Mouse (Mus musculus): ENCODE measurements around the gene Agap1. TPM values are rescaled to one million over a fixed set of nuclear protein-coding genes. Genes with fewer than 3 reads are reported as not detected.

Gene Agap1
- polyA plus RNA-seq, 1 experiment from 2014 or later: 41.4 TPM

- peaks cover 56% of the 10 kb centered on the region for H3K27me3 ChIP-seq (ENCODE audit: control insufficient read depth, insufficient read depth, low read length)
- H3K36me3 ChIP-seq (ENCODE audit: control insufficient read depth, insufficient read depth, low read length): no peaks in the 10 kb centered on the region
- no peak overlapping the region for H3K9ac ChIP-seq (ENCODE audit: low read depth, low read length)
- H3K27ac ChIP-seq (ENCODE audit: low read depth, low read length): no peak overlapping the region
- under 1% methylated on average over 21 of the region's 21 CpGs for WGBS
- peak overlapping the region; percentile 16 for H3K4me3 ChIP-seq (ENCODE audit: low read depth, low read length)
- peaks cover 20% of the 10 kb centered on the region for H3K4me1 ChIP-seq (replicated peaks; ENCODE audit: control insufficient read depth, insufficient read depth, low read length)
- ATAC-seq (ENCODE audit: low FRiP score) (no peak), DNase-seq (ENCODE audit: low spot score) (peak; percentile 61)
- peak overlapping the region; percentile 33 for H3K4me2 ChIP-seq (replicated peaks; ENCODE audit: low read depth, low read length)
- H3K9me3 ChIP-seq (ENCODE audit: control insufficient read depth, low read length): no peaks in the 10 kb centered on the region
These were observed 479.2 kb downstream of the Agap1 start for GRCm38 (mm10) chr1:89933786-89934185.

DNA sequence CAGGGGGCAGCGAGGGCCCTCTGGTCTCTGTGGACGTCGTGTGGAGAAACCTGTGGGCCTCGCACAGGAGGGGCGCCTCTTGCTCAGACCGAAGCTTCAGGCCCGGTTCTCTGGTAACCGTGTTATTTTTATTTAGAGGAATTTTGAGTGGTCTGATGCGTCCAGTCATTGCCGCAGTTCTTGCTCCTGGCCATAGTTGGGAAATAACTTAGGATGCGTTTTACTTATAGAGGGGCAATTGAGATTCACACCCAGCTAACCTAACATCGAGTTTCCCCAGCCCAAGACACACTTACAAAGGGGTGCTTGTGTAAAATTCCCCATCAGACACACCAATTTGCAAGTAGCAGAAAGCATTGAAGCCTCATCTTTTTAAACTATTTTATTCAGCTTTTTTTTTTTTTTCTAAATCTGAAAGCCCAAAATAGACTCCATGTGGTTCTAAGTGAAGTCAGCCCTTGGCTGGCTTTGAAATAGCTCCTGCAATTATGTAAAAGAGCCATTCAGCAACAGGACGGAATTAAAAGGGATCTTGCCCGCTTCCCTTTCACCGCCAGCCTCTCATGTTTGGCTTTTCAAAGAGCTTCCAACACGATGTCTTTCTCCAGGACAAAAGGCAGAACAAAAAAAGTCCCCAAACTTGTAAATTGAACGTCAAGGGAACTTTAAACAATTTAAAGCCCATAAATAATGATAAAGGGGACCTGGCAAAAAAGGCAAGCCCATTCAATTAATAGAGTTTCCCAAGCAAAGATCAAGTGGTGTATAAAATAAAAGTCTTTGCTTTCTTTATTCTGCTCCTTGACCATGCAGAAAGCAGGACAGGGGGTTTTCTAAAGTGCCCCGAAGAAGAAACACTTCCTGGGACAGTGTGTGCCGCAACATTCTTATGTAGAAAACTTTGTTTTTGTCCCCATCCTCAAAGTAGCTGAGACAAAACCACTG is 480.0 kb downstream of the Agap1 start:
- Histone ChIP-seq H3K4me2 (replicated peaks; ENCODE audit: low read depth, low read length) (peak overlapping the region; percentile 33), H3K4me1 (replicated peaks; ENCODE audit: control insufficient read depth, insufficient read depth, low read length) (peaks cover 19% of the 10 kb centered on the region), H3K4me3 (ENCODE audit: low read depth, low read length) (peak overlapping the region; percentile 16)

GRCm38 (mm10) chr1:89935493-89936348 is 481.1 kb downstream of the Agap1 start:
- Histone ChIP-seq H3K4me3 (ENCODE audit: low read depth, low read length) (0 out of 2 replicates have a peak overlapping the region, but pooled peaks have one; percentile 4), H3K4me1 (replicated peaks; ENCODE audit: control insufficient read depth, insufficient read depth, low read length) (peaks cover 16% of the 10 kb centered on the region), H3K4me2 (replicated peaks; ENCODE audit: low read depth, low read length) (no peak overlapping the region), H3K27me3 (ENCODE audit: control insufficient read depth, insufficient read depth, low read length) (peaks cover 60% of the 10 kb centered on the region), H3K9me3 (ENCODE audit: control insufficient read depth, low read length) (no peaks in the 10 kb centered on the region), H3K27ac (ENCODE audit: low read depth, low read length) (no peak overlapping the region; the same call in 1 of the 2 replicates), H3K9ac (ENCODE audit: low read depth, low read length) (no peak overlapping the region), H3K36me3 (ENCODE audit: control insufficient read depth, insufficient read depth, low read length) (no peaks in the 10 kb centered on the region)
- DNase-seq (ENCODE audit: low spot score) (peak; percentile 57), ATAC-seq (ENCODE audit: low FRiP score) (no peak)
- WGBS: 1% methylated on average over 28 of the region's 29 CpGs

More for the DNA sequence above, 480.0 kb downstream of the Agap1 start:
- H3K36me3 ChIP-seq (ENCODE audit: control insufficient read depth, insufficient read depth, low read length): no peaks in the 10 kb centered on the region
- no peaks in the 10 kb centered on the region for H3K9me3 ChIP-seq (ENCODE audit: control insufficient read depth, low read length)
- DNase-seq (ENCODE audit: low spot score) (peak; percentile 62), ATAC-seq (ENCODE audit: low FRiP score) (no peak)
- H3K9ac ChIP-seq (ENCODE audit: low read depth, low read length): no peak overlapping the region
- H3K27ac ChIP-seq (ENCODE audit: low read depth, low read length): peak overlapping the region; percentile 58; the same call in 1 of the 2 replicates
- peaks cover 58% of the 10 kb centered on the region for H3K27me3 ChIP-seq (ENCODE audit: control insufficient read depth, insufficient read depth, low read length)
- 3% methylated on average over 19 of the region's 19 CpGs for WGBS

GRCm38 (mm10) chr1:89938884-89939595 is 484.4 kb downstream of the Agap1 start:
- Histone ChIP-seq H3K9me3 (ENCODE audit: control insufficient read depth, low read length) (no peaks in the 10 kb centered on the region), H3K36me3 (ENCODE audit: control insufficient read depth, insufficient read depth, low read length) (no peaks in the 10 kb centered on the region), H3K4me2 (replicated peaks; ENCODE audit: low read depth, low read length) (no peak overlapping the region), H3K4me3 (ENCODE audit: low read depth, low read length) (no peak overlapping the region), H3K27ac (ENCODE audit: low read depth, low read length) (no peak overlapping the region), H3K4me1 (replicated peaks; ENCODE audit: control insufficient read depth, insufficient read depth, low read length) (peaks cover 11% of the 10 kb centered on the region), H3K9ac (ENCODE audit: low read depth, low read length) (no peak overlapping the region), H3K27me3 (ENCODE audit: control insufficient read depth, insufficient read depth, low read length) (peaks cover 49% of the 10 kb centered on the region)
- no peak for ATAC-seq (ENCODE audit: low FRiP score)
- DNase-seq (ENCODE audit: low spot score): peak; percentile 52
- WGBS: 32% methylated on average over 16 of the region's 16 CpGs

DNA sequence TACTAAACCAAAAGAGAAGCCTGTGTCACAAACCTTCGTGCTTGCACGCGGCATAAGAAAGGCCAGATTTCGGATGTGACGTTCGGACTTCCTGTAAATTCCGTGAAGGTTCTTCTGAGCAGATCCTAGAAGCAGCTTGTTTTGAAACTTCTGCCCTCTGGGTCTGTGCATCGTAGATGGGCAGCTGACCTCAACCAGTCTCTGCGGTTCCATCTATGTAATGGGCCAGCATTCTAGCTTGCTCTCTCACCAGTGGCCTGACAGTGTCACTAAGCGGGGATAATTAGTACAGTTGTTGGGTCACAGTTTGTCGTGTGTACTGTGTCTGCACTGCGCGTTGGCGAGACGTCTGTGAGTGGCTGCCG is 485.0 kb downstream of the Agap1 start:
- Histone ChIP-seq H3K4me2 (replicated peaks; ENCODE audit: low read depth, low read length) (no peak overlapping the region), H3K9me3 (ENCODE audit: control insufficient read depth, low read length) (no peaks in the 10 kb centered on the region), H3K27me3 (ENCODE audit: control insufficient read depth, insufficient read depth, low read length) (peaks cover 50% of the 10 kb centered on the region), H3K27ac (ENCODE audit: low read depth, low read length) (no peak overlapping the region), H3K36me3 (ENCODE audit: control insufficient read depth, insufficient read depth, low read length) (no peaks in the 10 kb centered on the region), H3K9ac (ENCODE audit: low read depth, low read length) (no peak overlapping the region), H3K4me1 (replicated peaks; ENCODE audit: control insufficient read depth, insufficient read depth, low read length) (peaks cover 9% of the 10 kb centered on the region), H3K4me3 (ENCODE audit: low read depth, low read length) (no peak overlapping the region)
- DNase-seq (ENCODE audit: low spot score) (peak; percentile 22), ATAC-seq (ENCODE audit: low FRiP score) (no peak)
- 27% methylated on average over 16 of the region's 16 CpGs for WGBS

- Histone ChIP-seq H3K4me2 (replicated peaks; ENCODE audit: low read depth, low read length) (0 out of 2 replicates have a peak overlapping the region, but pooled peaks have one; percentile 8), H3K9ac (ENCODE audit: low read depth, low read length) (no peak overlapping the region), H3K27ac (ENCODE audit: low read depth, low read length) (no peak overlapping the region), H3K9me3 (ENCODE audit: control insufficient read depth, low read length) (no peaks in the 10 kb centered on the region), H3K4me1 (replicated peaks; ENCODE audit: control insufficient read depth, insufficient read depth, low read length) (peaks cover 9% of the 10 kb centered on the region), H3K27me3 (ENCODE audit: control insufficient read depth, insufficient read depth, low read length) (peaks cover 50% of the 10 kb centered on the region), H3K4me3 (ENCODE audit: low read depth, low read length) (no peak overlapping the region), H3K36me3 (ENCODE audit: control insufficient read depth, insufficient read depth, low read length) (no peaks in the 10 kb centered on the region)
- ATAC-seq (ENCODE audit: low FRiP score) (no peak; the same call in 1 of the 2 replicates), DNase-seq (ENCODE audit: low spot score) (peak; percentile 93)
- 4% methylated on average over 31 of the region's 34 CpGs for WGBS
These were observed 485.5 kb downstream of the Agap1 start for GRCm38 (mm10) chr1:89939981-89940726.

GRCm38 (mm10) chr1:89940961-89941524 is 486.4 kb downstream of the Agap1 start:
- Histone ChIP-seq H3K27me3 (ENCODE audit: control insufficient read depth, insufficient read depth, low read length) (peaks cover 48% of the 10 kb centered on the region), H3K4me3 (ENCODE audit: low read depth, low read length) (0 out of 2 replicates have a peak overlapping the region, but pooled peaks have one; percentile 34), H3K36me3 (ENCODE audit: control insufficient read depth, insufficient read depth, low read length) (no peaks in the 10 kb centered on the region), H3K4me2 (replicated peaks; ENCODE audit: low read depth, low read length) (peak overlapping the region; percentile 92; the same call in 1 of the 2 replicates), H3K9me3 (ENCODE audit: control insufficient read depth, low read length) (no peaks in the 10 kb centered on the region), H3K9ac (ENCODE audit: low read depth, low read length) (no peak overlapping the region), H3K27ac (ENCODE audit: low read depth, low read length) (no peak overlapping the region; the same call in 1 of the 2 replicates), H3K4me1 (replicated peaks; ENCODE audit: control insufficient read depth, insufficient read depth, low read length) (peaks cover 3% of the 10 kb centered on the region)
- ATAC-seq (ENCODE audit: low FRiP score) (no peak), DNase-seq (ENCODE audit: low spot score) (peak; percentile 48)
- WGBS: 9% methylated on average over 15 of the region's 15 CpGs
